Mouse (Mus musculus) brain, embryonic 18.5 days (tissue): Measurements from ENCODE around the gene Ldhb.
"Not testable (repeated sequence)": the region's sequence is repeated elsewhere in the genome, so short reads cannot be mapped to it uniquely, and the experiment has no call there.

Source experiments
- DNase-seq: peaks from one replicate; pipeline ENCODE4 v3.0.0-alpha.2; 2012; ENCODE audit warnings: low read depth, low spot score

The Ldhb gene

DNA sequence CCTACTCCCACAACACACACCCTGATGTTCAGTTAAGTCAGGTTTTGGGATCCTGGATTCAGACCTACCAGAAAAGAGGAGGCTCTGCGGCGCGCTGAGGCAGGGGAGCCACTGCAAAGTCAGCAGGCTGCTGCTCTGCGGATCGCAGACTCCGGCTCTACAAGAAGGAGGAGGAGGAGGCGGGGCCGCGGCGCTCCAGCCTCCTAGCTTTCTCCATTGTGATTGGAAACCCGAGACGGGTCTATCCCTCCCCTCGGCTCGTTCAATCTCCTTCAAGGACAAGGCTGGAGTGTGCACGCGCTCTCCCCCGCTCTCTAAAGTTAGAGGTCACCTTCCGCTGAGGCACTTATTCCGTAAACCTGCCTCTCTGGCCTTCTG, at the start of gene Ldhb:
Gene Ldhb, minus strand, starts transcription at position 173 of the 378 bp plus-strand sequence.
- peak; percentile 80 for DNase-seq

DNA sequence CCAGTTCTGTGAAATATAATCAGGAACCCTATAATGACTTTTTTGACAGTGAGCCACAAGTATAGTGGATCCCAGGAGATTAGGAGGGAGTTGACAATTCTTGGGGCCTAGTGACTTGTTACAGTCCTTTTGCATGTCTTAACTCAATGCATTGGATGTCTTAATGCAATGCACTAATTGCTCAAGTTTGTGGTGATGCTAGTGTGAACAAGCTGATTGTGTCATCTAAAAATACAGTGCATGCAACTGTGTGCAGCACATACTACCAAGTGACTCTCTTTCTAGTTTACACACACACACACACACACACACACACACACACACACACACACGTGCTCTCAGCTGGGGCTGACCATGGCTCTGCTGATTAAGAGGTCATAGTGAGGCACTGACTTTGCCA, 48.2 kb upstream of the Ldhb start:
- DNase-seq: no peak

DNA sequence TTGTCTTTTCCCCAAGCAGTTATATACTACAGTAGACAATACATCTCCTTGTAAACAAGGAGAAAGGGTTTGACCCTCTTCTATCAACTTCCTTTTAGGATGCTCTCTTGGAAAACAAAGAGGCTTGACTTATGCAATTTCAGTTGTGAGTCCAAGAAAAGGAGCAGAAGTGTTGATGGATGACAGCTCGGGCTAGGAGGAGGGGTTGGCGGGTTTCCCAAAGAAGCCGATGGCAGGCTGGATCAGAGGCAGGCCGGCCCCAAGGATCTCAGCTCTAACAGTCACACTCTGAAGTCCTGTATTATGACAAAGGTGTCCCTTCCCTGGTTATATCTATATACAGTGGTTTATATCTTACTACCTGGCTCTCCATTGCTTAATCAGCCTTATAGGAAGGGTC, 43.7 kb upstream of the Ldhb start:
- no peak for DNase-seq

DNA sequence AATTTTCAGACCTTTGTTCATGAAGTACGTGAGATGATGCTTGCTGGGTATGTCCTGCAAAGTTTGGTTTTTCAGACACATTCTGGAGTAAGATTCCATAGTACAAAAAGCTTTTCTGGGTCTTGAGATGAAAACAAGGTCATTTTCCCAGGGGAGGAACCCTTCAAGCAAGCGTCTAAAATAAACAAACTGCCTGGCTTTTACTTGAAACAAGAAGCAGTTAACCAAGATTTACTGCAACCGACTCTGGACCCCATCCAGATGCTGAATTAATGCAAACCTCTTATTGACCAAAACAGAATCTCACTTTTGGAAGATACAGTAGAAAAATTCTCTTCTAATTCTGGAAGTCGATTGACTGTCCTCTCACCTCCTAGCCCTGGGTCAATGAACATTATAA, 43.1 kb upstream of the Ldhb start:
- DNase-seq: no peak

DNA sequence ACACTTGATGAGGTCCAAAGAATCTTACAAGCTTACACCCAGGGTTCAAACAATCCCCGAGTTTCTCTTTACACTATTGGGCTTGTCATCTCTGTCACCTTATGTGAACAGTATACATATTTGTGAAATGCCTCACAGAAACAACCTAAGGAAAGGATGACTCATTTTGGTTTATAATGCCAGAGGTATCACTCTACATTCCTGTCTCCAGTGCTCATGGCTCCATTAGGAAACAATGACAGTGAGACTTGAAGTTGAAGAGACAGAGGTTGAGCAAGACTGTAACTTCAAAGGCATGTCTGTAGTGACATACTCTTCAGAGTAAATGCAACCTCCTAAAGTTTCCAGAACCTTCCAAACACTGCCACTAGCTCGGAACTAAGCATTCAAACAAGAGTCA, 40.6 kb upstream of the Ldhb start:
- no peak for DNase-seq

DNA sequence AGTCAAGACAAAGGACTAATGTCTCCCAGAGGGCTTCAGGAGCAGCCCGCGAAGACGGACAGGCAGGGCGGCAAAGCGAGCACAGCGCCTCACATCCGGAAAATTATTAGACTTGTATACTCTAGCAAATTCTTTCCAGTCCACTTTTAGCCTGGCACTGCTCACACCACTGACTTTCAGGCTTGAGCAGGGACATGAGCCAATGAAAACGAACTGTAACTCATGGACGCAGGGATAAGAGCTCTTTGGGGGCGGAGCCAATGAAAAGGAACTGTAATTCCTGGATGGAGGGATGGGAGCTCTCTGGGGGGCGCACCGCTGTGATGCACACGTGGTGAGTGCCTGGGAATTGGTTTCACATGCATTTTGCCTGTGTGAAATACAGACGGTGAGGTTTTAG, 37.4 kb upstream of the Ldhb start:
- no peak for DNase-seq

DNA sequence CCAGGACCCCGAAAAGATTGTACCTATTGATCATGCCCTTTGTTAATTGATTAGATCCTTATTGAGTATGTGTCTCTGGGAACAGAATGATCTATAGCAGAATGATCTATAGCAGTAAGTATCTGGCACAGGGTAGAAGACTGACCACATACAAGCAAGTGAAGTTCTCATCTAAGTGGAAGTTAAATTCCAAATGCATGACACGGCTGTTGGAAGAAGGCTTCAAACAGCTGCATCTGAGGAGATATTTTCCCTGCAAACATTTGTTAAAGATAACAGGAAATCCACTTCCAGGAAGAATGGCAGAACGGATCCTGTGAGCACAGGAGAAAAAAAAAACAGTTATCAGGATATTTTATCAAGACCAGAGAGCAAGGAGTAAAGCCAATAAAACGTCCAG, 35.9 kb upstream of the Ldhb start:
- DNase-seq: no peak

DNA sequence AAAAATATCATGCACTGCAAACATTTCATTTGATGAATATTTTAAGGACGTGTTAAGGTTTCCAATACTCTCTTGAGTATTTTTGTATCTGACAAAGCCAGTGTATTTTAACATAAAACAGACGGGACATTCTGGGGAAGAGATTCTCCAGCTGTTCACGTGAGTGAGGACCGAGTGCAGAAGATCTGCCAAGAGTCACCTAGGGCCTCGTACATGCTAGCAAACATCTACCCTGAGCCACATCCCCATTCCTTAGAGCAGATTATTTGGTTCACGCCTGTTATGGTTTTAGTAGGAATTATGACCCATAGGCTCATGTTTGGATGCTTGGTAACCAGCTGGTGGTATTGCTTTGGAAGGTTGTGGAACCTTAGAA, 35.0 kb upstream of the Ldhb start:
- no peak for DNase-seq

DNA sequence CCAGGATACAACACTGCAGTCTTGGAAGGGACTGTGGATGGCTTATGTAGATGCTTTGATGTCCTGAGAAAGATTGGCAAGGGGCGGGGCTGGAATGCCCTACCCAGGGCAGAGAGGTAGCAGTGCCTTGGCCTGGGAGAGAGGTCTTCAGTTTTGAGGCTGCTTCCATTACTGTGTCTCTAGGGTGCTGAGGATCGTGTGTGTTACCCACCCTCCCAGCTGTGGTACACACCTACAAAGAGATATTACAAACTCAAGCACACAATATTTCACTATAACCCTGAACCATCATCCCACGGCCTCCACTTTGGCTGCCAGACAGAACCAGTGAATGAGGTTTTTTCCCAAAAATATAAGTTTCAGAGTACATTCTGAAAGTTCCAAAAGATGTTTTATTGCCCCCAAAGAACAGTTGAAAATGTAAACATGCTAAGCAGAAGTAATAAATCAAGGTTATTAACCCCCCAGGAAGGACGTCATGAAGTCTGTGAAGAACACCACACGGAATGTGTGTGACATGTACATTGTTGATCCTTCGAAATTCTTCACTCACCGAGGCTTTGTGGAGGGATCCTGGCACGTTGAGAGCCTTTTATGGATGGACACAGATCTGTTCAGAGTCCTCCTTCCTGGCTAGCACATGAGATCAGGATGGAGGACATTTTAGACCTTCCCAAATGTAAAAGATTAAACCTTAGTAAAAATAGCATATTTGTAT, 34.5 kb upstream of the Ldhb start:
- no peak for DNase-seq

DNA sequence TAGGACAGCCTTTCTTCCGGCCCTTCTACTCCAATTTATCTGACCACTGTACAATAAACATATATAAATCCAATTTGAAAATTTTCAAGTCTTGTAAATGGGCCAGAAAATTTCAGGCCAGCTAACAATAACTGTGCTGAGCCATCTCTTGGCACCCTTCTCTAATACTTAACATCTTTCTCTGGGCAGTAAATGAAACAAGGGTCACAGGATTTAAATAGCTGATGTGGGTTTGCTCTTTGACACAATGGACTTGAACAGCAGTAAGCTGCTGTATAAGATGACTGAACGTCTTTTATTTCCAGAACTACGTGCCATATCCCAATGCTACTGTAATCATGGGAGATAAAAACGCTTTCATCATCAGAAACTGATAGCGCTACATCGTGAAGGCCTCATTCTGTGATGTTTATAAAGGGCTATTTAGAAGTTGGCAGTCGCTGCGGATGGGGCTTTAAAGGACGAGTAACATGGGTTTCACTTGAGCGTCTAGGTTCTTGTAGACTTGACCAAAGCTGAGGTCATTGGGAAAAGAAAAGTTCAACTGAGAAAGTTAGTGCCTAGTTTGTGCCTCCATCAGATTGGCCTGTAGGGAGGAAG, 32.9 kb upstream of the Ldhb start:
- no peak for DNase-seq

DNA sequence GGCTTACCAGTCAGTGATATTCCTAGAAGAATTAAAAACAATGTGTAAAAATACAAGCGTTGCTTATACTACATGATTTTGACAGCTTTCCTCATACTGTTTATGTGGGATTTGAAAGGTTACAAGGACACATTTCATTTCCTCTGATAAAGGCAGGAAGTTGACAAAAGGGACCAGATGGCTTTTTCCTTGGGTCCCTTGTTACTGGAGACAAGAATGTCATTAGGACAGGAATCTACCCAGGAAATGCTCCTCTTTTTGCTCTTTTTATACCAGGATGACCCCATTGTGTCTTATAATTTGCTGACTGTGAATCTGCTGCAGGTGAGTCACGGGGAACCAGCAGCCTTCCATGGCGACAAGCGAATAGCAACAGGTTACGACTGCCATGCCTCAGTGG, 32.4 kb upstream of the Ldhb start:
- no peak for DNase-seq

DNA sequence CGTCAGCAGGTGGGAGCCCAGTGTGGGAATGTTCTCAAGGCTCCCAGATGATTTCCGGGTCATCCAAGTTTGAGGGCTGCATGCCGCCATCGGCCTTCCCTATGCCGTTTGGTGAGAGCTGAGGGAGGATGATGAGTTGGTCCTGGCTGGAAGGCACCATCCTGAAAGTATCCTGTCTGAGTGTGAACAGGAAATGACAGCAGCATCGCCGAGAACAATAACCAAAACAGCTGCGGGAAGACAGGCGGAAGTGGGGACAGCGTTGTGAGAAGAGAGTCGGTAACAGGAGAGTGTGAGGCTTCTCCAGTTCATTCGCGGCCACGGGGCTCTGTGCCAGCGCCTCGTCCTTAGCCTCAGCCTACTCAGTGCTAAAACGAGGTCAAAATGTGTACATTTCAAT, 30.7 kb upstream of the Ldhb start:
- DNase-seq: no peak

DNA sequence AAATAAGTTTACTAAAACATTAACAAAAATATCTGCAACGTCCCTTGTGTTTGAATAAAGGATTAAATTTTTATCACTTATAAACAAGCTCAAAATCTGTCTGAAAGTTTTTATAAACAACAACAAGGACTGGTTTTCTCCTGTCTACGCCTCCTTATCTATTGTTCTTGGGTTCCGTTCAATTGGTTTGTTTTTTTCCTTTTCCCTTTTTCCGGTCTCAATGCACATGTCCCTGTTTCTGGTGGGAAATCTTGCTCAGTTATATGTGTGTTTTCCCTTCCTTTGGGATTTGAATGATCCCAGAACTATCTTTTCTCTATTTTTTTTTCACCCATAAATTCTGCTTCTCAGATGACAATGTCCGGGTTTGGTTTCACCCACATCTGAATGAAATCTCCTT, 25.7 kb upstream of the Ldhb start:
- DNase-seq: no peak

DNA sequence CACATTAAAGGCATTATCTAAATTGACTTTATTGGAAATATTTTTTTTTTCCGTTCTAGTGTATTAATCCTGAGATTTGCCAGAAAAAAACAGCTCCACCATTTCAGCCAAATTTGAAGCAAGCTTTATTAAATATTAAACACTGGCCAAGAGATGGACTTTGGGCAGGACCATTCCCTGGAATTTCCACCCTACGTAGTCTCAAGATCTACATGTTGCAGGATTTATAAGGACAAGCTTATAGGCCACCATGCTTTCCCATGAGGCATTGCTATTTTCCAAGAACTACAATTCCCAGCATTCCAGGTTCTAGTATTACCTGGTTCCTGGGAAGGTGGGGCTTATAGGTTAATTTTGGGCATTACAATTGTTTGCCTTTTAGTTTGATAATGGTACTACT, 24.9 kb upstream of the Ldhb start:
- no peak for DNase-seq

DNA sequence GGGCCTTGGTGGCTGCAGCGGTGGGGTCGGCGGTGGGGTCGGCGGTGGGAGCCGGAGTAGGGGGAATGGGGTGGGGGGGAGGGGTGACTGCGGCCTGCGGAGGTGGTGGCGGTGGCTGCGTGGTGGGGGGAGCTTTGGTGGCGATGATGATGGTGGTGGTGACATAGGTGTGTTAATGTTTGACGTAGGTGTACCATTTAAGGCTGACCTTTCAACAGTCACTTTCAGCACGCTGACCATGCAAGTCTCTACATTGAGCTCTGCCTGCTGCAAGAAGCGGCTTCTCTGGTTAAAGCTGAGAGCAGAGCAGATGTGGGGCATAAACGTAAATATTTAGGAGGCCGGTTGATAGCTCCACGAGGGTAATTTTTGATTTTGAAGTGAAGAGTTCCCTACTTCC, 24.4 kb upstream of the Ldhb start:
- no peak for DNase-seq

DNA sequence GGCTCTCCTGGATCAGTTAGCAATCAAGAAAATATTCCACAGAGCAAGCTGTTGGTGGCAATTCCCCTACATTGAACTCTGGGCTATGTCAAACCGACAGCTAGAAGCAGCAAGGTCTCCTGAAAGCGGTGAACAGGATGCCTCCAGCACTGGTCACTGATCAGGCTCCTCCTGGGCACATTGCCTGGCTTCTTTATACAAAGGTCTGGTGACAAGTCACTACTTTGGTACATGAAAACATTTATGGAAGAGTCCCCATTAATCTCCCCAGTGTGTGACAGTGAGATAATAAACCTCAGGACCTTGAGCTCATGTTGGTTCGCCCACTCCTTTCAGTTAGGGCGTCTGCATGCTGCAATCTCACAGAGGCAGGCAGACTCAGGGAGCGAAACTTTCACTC, 22.6 kb upstream of the Ldhb start:
- DNase-seq: no peak

DNA sequence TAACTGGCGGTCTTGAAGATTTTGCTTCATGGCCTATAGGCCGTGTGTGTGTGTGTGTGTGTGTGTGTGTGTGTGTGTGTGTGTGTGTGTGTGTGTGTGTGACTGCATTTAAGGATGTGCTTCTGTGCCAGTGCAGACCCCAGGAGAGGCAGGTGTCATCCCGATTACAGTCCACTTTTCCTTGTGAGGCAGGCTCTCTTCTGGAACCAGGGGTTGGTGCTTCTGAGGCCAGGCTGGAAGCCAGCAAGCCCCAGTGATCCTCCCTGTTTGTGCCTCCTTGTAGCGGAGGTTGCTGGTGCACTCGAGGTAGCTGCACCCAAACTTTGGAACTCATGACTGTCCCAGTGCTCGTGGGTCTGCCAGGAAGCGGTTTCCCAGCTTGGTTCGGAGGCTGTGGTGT, 21.9 kb upstream of the Ldhb start:
- DNase-seq: no peak

DNA sequence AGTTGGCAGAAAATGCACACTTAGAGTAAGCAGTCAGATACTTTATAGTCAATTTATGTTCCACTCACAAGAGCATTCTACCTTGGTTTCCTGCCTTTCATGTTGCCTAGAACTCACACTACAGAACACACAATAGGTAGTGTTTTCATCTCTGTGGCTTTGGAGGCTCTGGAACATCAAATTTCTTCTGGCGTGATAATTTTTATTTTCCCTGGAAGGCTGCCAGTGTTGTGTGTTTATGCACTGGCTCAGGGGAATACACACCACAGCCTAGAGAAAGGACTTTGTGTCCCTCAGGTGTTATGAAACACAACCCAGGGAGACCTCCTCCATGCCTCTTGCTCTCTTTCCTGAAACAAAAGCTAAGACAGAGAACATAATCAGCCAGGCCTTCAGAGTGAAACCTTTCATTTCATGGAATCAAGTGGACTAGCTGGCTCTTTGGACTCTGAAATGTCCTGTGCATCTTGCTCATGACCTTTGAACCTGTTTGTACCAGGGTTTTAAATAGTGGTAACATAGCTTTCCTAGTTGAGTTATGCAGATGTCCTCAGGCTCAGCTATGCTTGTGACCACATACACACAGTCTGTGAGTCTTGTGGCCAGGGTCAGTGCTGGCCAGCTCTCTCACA, 20.3 kb upstream of the Ldhb start:
- DNase-seq: no peak

DNA sequence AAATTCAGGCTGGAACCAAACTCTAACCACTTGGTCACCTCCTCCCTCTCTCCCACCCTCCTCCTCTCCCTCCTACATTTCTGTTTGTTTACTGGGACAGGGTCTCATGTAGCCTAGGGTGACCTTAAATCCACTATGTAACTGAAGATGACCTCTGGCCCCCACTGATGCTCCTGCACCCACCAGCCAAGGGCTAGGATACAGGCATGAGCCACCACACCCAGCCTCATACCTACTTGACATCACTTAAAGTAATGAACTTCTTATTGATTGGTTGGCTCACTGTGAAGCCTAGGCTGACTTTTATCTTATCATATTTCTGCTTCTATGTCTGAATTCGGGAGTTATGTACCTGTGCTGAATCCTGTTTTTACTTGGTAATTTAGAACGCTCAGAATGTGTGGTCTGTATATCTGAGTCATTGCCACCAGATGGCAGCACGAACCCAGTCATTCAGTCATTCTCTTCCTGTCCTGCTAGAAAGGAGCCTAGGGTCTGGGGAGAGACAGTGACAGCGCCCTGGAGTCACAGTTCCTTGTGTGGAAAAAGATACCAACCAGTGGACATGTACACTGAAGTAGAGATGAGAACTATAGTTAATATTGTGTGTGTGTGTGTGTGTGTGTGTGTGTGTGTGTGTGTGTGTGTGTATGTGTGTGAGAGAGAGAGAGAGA, 17.0 kb upstream of the Ldhb start:
- peak; percentile 37 for DNase-seq

DNA sequence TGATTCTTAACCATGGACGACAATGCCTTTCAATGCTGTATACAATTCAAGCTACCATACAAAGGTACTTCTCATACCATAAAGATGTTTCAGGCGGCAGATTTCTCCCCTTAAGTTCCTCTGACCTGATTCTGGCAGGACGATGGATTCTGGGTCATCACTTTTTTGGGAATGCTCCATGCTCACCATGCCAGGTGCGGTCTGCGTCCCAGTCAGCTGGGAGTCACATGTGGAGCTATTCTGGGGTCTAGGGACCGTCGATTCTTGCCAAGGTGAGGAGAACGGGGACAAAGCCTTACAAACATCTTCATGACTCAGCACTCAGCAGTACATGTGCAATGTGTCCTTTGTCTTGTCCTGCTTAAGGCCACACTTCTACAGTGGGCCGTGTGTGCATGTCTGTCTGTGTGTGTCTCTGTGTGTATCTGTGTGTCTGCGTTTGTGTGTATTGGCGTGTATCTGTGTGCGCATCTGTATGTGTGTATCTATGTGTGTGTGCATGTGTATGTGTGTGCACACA, 13.9 kb upstream of the Ldhb start:
- no peak for DNase-seq

DNA sequence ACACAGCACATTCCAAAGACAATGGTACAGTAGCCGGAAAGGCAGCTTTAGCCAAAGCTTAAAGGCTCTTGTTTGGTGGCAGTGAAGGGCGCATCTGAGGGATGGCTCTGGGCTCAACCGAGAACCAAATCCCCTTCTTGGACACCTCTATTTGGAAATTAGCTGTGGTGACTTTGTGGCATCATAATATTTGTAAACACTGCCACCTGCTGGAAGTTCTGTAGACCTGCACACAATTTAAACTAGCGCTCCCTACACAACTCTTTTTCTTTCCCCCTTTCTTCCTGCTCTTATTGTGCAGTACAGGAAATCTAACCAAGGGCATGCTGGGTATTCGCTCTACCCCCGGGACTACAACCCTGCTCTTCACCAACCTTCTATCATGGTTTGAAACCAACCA, 11.4 kb upstream of the Ldhb start:
- DNase-seq: no peak

DNA sequence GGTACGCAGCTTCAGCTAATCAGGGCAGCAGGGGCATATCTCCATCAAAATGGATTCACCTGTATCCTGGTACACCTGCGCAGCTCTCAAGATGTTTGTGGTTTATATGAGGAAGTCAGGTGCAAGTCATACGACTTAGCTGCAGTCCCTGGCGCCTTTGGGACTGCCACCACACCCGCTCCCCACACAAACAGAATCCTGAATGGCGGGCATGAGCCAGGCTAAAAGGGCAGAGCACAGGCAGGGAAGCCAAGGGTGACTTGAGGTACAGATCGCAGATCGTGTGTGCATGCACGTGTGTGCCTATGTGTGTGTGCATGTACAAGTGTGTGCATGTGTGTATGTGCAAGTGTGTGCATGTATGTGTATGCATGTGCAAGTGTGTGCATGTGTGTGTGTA, 7.6 kb upstream of the Ldhb start:
- DNase-seq: not testable (repeated sequence)

DNA sequence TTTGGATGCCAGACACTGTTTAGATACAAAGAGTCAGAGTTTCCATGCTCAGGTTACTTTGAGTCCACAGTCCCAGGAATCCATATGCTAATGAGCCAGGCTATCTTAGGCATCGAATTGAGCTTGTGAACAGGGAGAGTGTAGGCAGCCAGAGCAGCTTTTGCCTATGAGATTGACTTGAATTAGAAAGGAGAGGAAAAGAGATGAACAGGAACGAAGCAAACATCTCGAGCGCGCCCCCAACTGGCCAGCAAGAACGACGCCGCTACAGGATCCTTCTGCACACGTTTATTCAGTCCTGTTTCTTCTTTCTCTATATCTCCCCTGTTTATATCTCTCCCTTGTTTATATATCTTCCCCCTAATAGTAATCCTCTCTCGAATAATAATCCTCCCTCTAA, 7.2 kb upstream of the Ldhb start:
- DNase-seq: no peak
